Mouse (Mus musculus) liver (tissue): Measurements from ENCODE around the gene Fam205c.

Experiments
- DNase-seq: peaks from one replicate; pipeline ENCODE4 v3.0.0-alpha.2; 2020; ENCODE audit warnings: mixed read lengths

Fam205c gene

DNA sequence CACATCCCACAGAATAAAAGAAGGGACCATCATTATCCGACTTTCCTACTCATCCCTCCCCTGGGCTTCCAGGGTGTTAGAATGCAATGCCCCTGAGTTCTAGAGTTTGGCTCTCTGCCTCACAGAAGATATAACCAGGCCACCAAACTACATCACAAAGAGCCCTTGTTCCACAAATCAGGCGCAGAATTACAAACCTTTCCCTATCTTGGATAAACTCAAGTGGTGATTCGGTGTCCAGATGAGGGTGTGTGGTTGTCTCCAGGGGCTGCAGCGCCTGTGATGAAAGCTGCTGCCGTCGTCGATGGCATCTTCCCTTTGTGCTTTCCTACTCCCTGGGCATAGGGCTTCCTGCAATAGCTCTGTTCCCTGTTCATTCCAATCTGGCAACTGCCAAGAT lies at the start of gene Fam205c:
Fam205c (minus strand) TSS at position 101 of the 400 bp plus-strand sequence.
- DNase-seq = no peak

DNA sequence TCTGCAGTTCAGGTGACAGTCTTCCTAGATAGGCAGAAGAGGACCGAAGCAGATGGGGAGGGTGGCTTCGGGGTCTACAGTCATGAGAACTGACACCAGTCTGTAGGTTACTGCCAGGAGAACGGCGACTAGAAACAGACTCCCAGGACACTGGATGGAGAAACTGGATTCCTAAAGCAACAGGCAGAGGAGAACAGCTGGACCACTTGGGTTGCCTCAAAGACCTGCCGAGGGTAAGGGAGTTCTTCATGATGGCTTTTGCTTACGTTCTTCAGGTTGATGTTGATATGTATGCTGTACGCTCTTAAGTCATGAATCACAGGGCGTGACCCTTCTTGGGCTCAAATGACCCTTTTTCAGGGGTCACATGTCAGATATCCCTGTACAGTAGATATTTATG lies 48.4 kb upstream of the Fam205c start:
- DNase-seq = no peak

DNA sequence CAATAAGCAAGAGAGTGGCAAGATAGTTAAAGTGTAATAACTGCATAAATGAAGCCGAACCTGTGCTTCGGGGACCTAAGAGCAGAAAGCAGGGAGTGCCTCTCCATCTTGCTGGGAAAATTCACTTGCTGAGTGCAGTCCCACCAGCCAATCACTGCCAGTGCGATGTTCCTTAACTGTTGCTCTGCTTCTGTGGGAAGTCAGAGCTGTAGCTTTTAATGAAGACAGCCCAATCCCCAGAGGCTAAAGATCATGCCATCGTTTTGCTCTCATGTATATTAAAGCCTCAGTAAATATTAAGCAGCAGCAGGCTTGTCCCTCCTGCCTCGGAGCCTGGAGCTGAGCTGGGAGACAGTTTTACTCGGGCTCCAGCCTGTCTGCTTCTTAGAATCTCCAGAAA lies 48.0 kb upstream of the Fam205c start:
- DNase-seq = no peak

- no peak for DNase-seq
Observed at GRCm38 (mm10) chr4:42921536-42921935, 47.5 kb upstream of the Fam205c start.

GRCm38 (mm10) chr4:42920726-42921125 lies 46.7 kb upstream of the Fam205c start:
- DNase-seq = no peak

DNA sequence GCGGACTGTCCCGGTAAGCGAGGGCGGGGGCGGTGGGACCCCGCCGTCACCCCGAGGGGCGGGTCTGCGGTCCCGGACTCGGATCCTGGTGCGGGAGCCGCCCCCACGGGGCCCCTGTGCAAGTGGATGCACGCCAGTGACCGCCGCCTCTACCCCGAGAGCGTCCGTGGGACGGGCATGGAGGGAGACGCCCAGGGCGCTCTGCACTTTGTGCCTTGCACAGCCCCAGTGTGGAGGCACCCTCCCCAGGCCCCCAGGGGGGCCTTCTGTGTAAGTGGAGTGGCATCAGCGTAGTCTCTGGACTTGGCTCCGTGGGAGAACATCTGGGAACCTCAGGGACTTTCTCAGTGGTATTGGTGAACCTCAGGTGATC lies 43.4 kb upstream of the Fam205c start:
- no peak for DNase-seq

DNA sequence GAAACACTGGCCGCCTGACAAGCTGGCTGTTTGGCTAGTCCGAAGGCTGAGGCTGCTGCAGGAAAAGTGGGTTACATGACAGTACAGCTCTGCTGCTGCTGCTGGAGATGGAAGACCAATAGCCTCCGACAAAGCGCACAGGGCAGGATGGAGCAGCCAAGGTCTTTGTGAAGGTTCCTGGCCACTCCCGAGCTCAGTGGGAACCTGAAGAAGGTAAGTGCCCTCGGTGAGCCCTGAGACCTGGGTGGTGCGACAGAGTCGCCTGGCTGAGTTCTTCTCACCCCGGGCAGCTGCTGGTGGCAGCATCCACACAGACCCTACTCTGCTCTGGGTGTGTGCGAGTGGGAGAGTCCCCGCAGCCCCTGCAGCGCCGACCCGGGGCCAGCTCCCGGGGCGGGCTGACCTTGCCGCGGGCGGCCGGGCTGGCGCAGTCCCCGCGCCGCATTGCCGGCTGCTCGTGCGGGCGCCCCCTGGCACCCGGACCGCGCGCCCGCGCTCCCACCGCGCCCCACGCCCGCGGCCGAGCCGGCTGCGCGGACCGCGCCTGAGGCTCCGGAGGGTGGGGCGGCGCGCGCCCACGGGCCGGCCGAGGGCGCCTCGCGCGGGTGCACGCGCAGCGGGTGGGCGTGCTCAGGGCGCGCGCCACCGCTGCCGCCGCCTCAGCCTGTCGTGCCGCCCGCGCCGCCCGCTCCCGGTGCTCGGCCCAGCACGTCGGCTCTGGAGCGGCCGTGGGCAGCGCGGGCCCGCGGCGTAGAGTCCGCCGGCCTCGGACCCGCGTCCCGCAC lies 42.8 kb upstream of the Fam205c start, which contains the start of gene Phf24:
Phf24 (plus strand) TSS at position 44 of the 785 bp plus-strand sequence.
- DNase-seq = peak; percentile 17

DNA sequence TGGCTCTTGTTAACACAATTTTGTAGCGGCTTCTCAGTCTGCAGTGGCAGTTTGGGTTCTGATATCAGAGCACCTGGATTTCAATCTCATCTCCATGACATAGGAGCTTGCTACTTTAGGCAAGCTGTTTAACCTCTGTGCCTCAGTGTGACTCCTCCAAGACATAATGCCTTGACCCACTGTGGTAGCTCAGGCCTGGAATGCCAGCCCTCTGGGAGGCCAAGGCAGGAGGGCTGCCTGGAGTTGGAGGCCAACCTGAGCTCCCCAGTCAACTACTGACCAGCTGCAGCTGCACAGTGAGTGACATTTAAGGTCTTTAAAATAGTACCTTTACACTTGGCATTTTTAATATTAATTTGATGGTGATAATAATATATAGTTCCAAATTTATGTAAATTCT lies 41.9 kb upstream of the Fam205c start:
- DNase-seq = no peak

DNA sequence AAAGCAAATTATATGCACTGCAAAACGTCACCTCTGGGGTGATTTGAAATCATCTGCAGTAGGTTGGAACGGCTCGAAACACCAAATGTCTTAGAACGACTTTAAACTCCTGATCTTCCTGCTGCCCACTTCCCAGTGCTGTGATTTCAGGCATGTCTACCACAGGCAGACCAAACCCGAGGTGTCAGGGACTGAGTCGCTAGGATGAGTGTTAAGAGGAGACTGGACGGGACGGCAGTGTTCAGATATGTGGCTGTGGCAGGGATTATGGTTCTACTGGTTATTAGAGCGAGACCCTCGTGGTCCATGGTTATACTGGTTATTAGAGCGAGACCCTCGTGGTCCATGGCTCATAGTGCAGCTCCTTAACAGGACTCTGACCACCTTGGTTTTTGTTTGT lies 41.3 kb upstream of the Fam205c start:
- DNase-seq = no peak

- DNase-seq = no peak
Observed at GRCm38 (mm10) chr4:42913391-42913790, 39.4 kb upstream of the Fam205c start.

DNA sequence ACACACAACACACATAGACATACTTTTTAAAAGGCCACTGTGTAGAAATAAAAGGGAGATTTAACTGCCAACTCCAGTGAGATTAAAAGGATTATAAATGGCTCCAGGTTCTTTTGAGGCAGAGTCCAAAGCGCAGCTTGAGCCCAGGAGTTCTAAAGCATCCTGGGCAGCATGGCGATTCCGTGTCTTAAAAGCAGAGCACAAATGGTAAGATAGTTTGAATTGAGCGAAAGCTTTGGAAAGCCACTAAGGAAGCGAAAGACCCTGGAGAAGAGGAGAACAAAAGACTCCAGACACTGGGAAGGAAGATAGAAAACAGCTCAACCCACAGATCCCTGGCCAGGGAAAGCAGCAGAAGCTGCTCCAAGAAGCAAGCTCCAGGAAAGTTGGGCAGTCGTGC lies 30.9 kb upstream of the Fam205c start:
- DNase-seq = no peak

DNA sequence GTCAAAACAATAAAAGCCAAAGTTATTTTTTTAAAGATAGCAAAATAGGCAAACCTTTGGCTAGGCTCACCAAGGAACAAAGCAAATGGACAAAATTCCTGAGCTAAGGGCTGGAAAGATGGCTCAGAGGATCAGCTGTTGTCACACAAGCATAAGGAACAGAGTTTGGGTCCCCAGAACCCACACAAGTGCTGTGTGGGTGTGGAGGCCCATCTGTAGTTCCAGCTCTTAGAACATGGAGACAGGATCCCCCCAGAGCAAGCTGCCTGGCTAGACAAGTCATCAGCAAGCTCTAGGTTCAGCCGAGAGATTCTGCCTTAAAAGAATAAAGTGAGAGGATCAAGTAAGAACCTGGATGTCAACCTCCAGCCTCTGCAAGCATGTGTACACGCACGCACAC lies 30.5 kb upstream of the Fam205c start:
- DNase-seq = no peak

- no peak for DNase-seq
Observed at GRCm38 (mm10) chr4:42903942-42904341, 29.9 kb upstream of the Fam205c start.

DNA sequence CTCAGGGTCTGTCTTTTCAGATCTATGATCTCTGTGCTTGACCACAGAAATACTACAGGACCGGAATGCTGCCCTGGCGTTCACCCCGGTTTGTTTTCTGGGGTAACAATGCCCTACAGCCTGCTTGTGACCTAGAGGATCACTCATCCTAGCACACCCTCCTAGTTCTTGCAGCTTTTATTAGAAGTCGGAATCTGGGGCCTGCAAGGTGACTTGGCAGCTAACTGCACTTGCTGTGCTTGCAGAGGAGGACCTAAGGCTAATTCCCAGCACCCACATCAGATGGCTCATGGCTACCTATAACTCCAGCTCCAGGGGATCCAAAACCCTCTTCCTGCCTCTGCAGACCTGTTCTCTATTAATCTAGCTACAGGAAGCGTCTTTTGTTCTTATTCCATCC lies 28.7 kb upstream of the Fam205c start:
- DNase-seq = no peak

- DNase-seq = peak; percentile 75
Observed at GRCm38 (mm10) chr4:42902174-42902573, 28.1 kb upstream of the Fam205c start.

- DNase-seq = no peak
Observed at GRCm38 (mm10) chr4:42900878-42901277, 26.8 kb upstream of the Fam205c start.

GRCm38 (mm10) chr4:42898914-42899313 lies 24.9 kb upstream of the Fam205c start:
- no peak for DNase-seq

GRCm38 (mm10) chr4:42895118-42895517 lies 21.1 kb upstream of the Fam205c start:
- no peak for DNase-seq

- no peak for DNase-seq
Observed at GRCm38 (mm10) chr4:42891176-42891575, 17.1 kb upstream of the Fam205c start.

DNA sequence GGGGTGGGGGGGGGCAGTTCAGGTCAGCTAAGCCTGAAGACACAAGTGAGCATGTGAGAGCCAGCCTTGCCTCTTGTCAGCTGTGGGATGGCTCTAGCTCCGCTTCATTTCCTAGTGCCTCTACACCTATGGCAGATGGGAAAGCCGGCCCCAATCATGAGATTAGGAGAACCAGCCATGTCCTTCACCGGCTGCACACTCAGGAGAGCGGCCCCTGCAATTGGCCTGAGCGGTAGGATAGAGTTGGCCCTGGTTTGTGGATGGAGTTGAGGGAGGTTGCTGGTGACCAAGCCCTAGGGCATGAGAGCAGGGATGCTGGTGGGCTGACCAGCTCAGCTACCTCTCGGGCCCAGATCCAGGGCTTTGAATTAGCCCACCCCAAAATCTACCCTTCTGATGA lies 14.8 kb upstream of the Fam205c start:
- no peak for DNase-seq

DNA sequence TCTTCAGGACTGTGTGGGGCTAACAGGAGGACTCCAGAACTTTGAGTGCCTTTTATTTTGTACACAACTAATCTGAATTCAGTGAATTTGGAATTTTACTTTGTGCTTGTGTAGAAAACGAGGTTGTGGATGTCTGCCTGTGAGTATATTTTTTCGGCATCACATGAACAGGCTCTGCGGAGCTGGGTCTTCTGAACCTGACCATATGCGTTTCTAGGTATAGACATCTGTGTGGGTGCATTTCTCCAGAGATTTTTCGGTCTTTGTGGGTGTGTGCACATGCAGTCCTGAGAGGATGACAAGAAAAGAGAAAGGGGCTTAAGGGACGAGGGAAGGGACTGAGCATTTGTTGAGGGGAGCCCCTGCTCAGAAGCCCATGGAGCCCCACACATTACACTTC lies 12.9 kb upstream of the Fam205c start:
- no peak for DNase-seq

GRCm38 (mm10) chr4:42880677-42880948 lies 6.6 kb upstream of the Fam205c start:
- DNase-seq = peak; percentile 59

- peak; percentile 88 for DNase-seq
Observed at GRCm38 (mm10) chr4:42879829-42880676, 6.0 kb upstream of the Fam205c start.

DNA sequence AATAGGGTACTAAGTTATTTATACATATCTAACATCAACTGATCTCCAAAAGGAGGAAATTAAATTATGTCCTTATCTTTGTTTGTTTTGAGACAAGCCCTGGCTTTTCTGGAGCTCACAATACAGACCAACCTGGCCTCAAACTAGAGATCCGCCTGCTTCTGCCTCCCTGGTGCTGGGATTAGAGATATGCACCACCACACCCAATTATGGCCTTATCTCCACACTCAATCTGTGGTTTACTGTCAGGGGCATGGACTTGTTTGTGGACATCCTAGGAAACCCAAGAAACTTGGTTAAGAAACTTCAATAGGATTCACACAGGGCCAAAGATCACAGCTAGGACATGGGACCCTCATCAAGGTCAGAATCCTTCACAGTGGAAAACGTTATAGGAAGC lies 3.6 kb upstream of the Fam205c start:
- DNase-seq = peak; percentile 64
